Mouse (Mus musculus): ENCODE data around the gene Gm47791.

Gene Gm47791

GRCm38 (mm10) chr1:82785546-82785945 lies 14.5 kb upstream of the Gm47791 start:
- DNase-seq: no peak

GRCm38 (mm10) chr1:82783559-82783958 lies 12.5 kb upstream of the Gm47791 start:
- DNase-seq: no peak

- DNase-seq: no peak
Measured at GRCm38 (mm10) chr1:82779388-82779966, 8.4 kb upstream of the Gm47791 start.

GRCm38 (mm10) chr1:82775293-82775692 lies 4.2 kb upstream of the Gm47791 start:
- no peak for DNase-seq

GRCm38 (mm10) chr1:82773208-82773607 lies 2.2 kb upstream of the Gm47791 start:
- DNase-seq: no peak

GRCm38 (mm10) chr1:82772428-82772827 lies 1.4 kb upstream of the Gm47791 start:
- DNase-seq: no peak

GRCm38 (mm10) chr1:82768269-82768668 lies 2.8 kb downstream of the Gm47791 start, which contains the start of gene Tm4sf20:
Tm4sf20 (minus strand) TSS chr1:82768461.
- no peak for DNase-seq

- no peak for DNase-seq
Measured at GRCm38 (mm10) chr1:82766641-82767040, 4.4 kb downstream of the Gm47791 start.

GRCm38 (mm10) chr1:82766227-82766626 lies 4.8 kb downstream of the Gm47791 start:
- DNase-seq: no peak

- DNase-seq: no peak
Measured at GRCm38 (mm10) chr1:82762274-82762673, 8.8 kb downstream of the Gm47791 start.

GRCm38 (mm10) chr1:82761454-82762169 lies 9.4 kb downstream of the Gm47791 start:
- DNase-seq: no peak

- peak; percentile 24 for DNase-seq
Measured at GRCm38 (mm10) chr1:82759520-82759919, 11.5 kb downstream of the Gm47791 start.

- no peak for DNase-seq
Measured at GRCm38 (mm10) chr1:82747714-82748452, 23.2 kb downstream of the Gm47791 start.

- DNase-seq: no peak
Measured at GRCm38 (mm10) chr1:82746408-82746807, 24.6 kb downstream of the Gm47791 start.

- DNase-seq: no peak
Measured at GRCm38 (mm10) chr1:82743962-82744361, 27.1 kb downstream of the Gm47791 start.

GRCm38 (mm10) chr1:82741539-82741938 lies 29.5 kb downstream of the Gm47791 start:
- DNase-seq: no peak

GRCm38 (mm10) chr1:82738066-82738465 lies 33.0 kb downstream of the Gm47791 start:
- DNase-seq: no peak

GRCm38 (mm10) chr1:82733357-82733756 lies 37.7 kb downstream of the Gm47791 start:
- DNase-seq: no peak

- no peak for DNase-seq
Measured at GRCm38 (mm10) chr1:82726482-82726881, 44.6 kb downstream of the Gm47791 start.

- no peak for DNase-seq
Measured at GRCm38 (mm10) chr1:82725875-82726185, 45.2 kb downstream of the Gm47791 start.

- DNase-seq: peak; percentile 5
Measured at GRCm38 (mm10) chr1:82725026-82725874, 45.8 kb downstream of the Gm47791 start.

- DNase-seq: peak; percentile 96
Measured at GRCm38 (mm10) chr1:82724339-82725025, 46.6 kb downstream of the Gm47791 start, which contains the start of gene Mff. Mff (plus strand) TSS chr1:82724890.
